Mouse (Mus musculus): ENCODE measurements around the gene Parp9. TPM values are rescaled to one million over a fixed set of nuclear protein-coding genes. Genes with fewer than 3 reads are reported as not detected.
A peak's percentile ranks its signal among the peaks of the same experiment; 100 is the strongest.
"Not testable (repeated sequence)": the region's sequence is repeated elsewhere in the genome, so short reads cannot be mapped to it uniquely, and the experiment has no call there.

Gene Parp9
- polyA plus RNA-seq, 1 experiment from 2014 or later: 1.8 TPM

DNA sequence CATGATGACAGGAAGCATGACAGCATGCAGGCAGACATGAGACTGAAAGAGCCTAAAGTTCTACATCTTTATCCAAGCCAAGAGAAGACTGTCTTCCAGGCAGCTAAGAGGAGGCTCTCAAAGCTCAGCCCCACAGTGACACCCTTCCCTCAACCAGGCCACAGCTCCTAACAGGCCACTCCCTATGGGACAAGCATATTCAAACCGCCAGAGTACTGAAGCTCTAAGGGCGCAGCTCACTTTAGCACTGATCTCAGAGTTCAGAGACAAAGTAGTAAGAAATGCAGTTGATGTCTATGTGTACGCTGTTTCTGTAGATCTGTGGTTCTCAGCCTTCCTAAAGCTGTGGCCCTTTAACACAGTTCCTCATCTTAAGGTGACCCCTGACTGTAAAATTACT is 12.9 kb downstream of the Parp9 start:
- Histone ChIP-seq H3K9me3 (ENCODE audit: control insufficient read depth, low read length) (no peaks in the 10 kb centered on the region), H3K4me3 (ENCODE audit: low read length) (no peak overlapping the region), H3K9ac (ENCODE audit: low read depth, low read length) (no peak overlapping the region), H3K36me3 (ENCODE audit: control insufficient read depth, insufficient read depth, low read length) (no peaks in the 10 kb centered on the region), H3K27ac (ENCODE audit: low read depth, low read length) (no peak overlapping the region), H3K4me2 (ENCODE audit: low read length) (no peak overlapping the region), H3K4me1 (ENCODE audit: control insufficient read depth, insufficient read depth, low read depth, low read length) (no peaks in the 10 kb centered on the region), H3K27me3 (replicated peaks; ENCODE audit: control insufficient read depth, insufficient read depth, low read length) (no peaks in the 10 kb centered on the region)
- WGBS: 96% methylated on average over 3 of the region's 3 CpGs
- ATAC-seq: no peak

DNA sequence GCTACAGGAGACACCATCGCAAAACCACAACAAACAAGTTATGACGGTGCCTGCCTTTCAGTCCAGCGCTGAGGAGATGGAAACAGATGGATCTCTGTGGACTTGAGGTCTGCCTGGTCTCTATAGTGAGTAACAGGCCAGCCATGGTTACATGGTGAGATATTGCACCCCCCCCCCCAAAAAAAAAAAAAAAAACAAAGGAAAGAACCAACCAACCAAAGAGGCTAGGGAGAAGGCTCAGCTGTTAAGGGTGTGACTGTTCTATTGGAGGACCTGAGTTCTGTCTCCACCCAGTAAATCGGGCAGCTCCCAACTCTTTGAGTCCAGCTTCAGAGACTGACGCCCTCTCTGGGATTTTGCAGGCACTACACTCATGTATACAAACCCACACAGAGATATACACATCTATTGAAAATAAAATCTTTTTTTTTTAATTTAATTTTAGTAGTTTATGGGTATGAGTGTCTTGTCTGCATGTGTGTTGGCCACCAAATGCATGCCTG is 14.4 kb downstream of the Parp9 start:
- WGBS: 93% methylated on average over 5 of the region's 5 CpGs
- no peaks in the 10 kb centered on the region for H3K27me3 ChIP-seq (replicated peaks; ENCODE audit: control insufficient read depth, insufficient read depth, low read length)
- no peaks in the 10 kb centered on the region for H3K36me3 ChIP-seq (ENCODE audit: control insufficient read depth, insufficient read depth, low read length)

DNA sequence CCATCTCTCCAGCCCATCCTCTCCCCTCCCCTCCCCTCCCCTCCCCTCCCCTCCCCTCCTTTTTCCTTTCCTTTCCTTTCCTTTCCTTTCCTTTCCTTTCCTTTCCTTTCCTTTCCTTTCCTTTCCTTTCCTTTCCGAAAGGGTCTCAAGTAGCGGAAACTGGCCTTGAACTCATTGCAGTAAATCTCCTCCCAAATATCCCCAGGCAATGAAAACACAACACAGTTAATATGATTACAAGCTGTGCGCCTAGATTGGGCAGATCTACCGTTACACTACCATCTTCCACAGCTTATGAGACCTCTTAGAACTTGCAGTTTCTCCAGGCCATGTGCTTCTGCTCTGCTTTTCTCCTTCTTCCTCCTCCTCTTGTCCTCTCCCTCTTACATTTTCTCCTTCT is 27.7 kb downstream of the Parp9 start:
- not testable (repeated sequence) for H3K27me3 ChIP-seq (replicated peaks; ENCODE audit: control insufficient read depth, insufficient read depth, low read length); H3K36me3 ChIP-seq (ENCODE audit: control insufficient read depth, insufficient read depth, low read length); H3K9ac ChIP-seq (ENCODE audit: low read depth, low read length); H3K4me1 ChIP-seq (ENCODE audit: control insufficient read depth, insufficient read depth, low read depth, low read length); ATAC-seq; H3K4me2 ChIP-seq (ENCODE audit: low read length); H3K9me3 ChIP-seq (ENCODE audit: control insufficient read depth, low read length); H3K27ac ChIP-seq (ENCODE audit: low read depth, low read length); H3K4me3 ChIP-seq (ENCODE audit: low read length)
- 83% methylated on average over 3 of the region's 4 CpGs for whole genome bisulfite sequencing

More for the DNA sequence above, 14.4 kb downstream of the Parp9 start:
- H3K4me2 ChIP-seq (ENCODE audit: low read length): no peak overlapping the region
- no peaks in the 10 kb centered on the region for H3K9me3 ChIP-seq (ENCODE audit: control insufficient read depth, low read length)
- no peak overlapping the region for H3K27ac ChIP-seq (ENCODE audit: low read depth, low read length)
- ATAC-seq: no peak
- no peak overlapping the region for H3K4me3 ChIP-seq (ENCODE audit: low read length)
- H3K9ac ChIP-seq (ENCODE audit: low read depth, low read length): no peak overlapping the region
- no peaks in the 10 kb centered on the region for H3K4me1 ChIP-seq (ENCODE audit: control insufficient read depth, insufficient read depth, low read depth, low read length)

DNA sequence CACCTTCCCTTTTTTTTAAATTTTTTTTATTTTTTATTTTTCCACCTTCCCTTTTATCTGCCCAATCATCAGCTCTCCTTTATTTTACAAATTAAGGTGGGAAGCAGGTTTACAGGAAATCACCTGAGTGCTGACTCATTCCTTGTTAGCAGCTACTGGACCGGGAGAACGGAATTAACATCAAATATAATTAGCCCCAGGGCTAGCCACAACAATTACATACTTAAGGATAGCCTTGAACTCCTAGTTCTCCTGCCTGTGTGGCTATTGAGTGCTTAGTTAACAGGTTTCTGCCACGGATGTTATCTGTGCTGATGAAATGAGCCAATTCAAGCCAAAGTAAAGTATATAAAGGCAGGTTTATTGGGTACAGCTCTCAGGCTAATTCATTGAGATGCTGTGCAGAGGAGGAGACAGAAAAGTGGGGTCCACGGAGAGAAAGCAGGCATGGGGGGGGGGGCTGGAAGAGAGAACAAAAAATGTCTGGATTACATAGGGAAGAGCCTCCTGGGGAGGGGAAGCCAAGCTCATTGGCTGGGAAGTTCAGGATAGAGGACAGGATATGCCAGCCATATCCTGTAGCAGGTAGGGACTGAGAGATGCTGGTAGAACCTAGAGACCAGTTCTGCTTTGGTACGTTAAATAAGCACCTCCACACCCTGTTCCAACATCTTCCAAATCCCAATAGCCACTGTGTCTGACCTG is 28.3 kb downstream of the Parp9 start:
- ATAC-seq: no peak
- no peak overlapping the region for H3K4me2 ChIP-seq (ENCODE audit: low read length)
- no peak overlapping the region for H3K27ac ChIP-seq (ENCODE audit: low read depth, low read length)
- H3K9ac ChIP-seq (ENCODE audit: low read depth, low read length): no peak overlapping the region
- H3K36me3 ChIP-seq (ENCODE audit: control insufficient read depth, insufficient read depth, low read length): no peaks in the 10 kb centered on the region
- 58% methylated on average over 5 of the region's 5 CpGs for WGBS
- no peaks in the 10 kb centered on the region for H3K27me3 ChIP-seq (replicated peaks; ENCODE audit: control insufficient read depth, insufficient read depth, low read length)
- no peaks in the 10 kb centered on the region for H3K4me1 ChIP-seq (ENCODE audit: control insufficient read depth, insufficient read depth, low read depth, low read length)
- H3K4me3 ChIP-seq (ENCODE audit: low read length): no peak overlapping the region
- no peaks in the 10 kb centered on the region for H3K9me3 ChIP-seq (ENCODE audit: control insufficient read depth, low read length)

DNA sequence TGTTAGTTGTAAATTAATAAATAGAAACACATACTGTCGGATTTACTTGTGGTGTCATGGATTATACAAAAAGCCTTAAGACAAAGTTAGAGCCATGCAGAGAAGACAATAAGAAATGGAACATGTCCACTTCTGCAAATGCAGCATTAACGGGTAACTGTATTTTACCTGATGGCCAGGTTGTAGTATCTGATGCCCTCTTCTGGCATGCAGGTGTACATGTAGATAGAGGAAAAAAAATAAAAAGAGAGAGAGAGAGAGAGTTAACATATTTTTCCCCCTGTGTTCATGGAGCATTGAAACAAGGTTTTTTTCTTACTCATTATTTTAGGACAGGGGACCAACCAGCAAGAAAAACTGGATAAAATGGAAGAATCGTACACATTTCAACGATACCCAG is 29.0 kb downstream of the Parp9 start:
- WGBS: 87% methylated on average over 4 of the region's 4 CpGs
- H3K9me3 ChIP-seq (ENCODE audit: control insufficient read depth, low read length): no peaks in the 10 kb centered on the region
- no peak overlapping the region for H3K9ac ChIP-seq (ENCODE audit: low read depth, low read length)
- no peaks in the 10 kb centered on the region for H3K27me3 ChIP-seq (replicated peaks; ENCODE audit: control insufficient read depth, insufficient read depth, low read length)
- H3K27ac ChIP-seq (ENCODE audit: low read depth, low read length): no peak overlapping the region
- no peaks in the 10 kb centered on the region for H3K4me1 ChIP-seq (ENCODE audit: control insufficient read depth, insufficient read depth, low read depth, low read length)
- H3K4me2 ChIP-seq (ENCODE audit: low read length): no peak overlapping the region
- H3K4me3 ChIP-seq (ENCODE audit: low read length): no peak overlapping the region
- no peak for ATAC-seq
- no peaks in the 10 kb centered on the region for H3K36me3 ChIP-seq (ENCODE audit: control insufficient read depth, insufficient read depth, low read length)

DNA sequence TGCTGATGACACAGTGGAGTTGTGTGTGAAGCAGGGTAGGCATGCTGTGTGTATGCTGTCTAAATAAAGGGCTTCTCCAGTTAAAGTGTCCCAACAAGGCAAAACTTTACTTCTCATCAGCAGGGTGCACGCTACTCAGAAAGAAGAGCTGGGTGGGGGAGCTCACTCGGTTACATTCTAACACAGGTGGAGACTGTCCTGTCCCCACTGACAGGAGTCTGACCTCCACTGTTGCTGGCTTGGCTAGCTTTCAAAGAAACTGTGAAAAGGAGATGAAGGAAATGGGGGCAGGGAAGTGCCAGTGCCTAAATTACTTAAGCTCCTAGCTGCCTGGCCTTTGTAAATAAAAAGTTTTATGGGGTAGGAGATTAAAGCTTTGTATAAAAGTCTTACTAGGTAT is 29.9 kb downstream of the Parp9 start:
- Histone ChIP-seq H3K36me3 (ENCODE audit: control insufficient read depth, insufficient read depth, low read length) (no peaks in the 10 kb centered on the region), H3K27me3 (replicated peaks; ENCODE audit: control insufficient read depth, insufficient read depth, low read length) (no peaks in the 10 kb centered on the region), H3K4me2 (ENCODE audit: low read length) (no peak overlapping the region), H3K9me3 (ENCODE audit: control insufficient read depth, low read length) (no peaks in the 10 kb centered on the region), H3K4me3 (ENCODE audit: low read length) (no peak overlapping the region), H3K27ac (ENCODE audit: low read depth, low read length) (no peak overlapping the region), H3K9ac (ENCODE audit: low read depth, low read length) (no peak overlapping the region), H3K4me1 (ENCODE audit: control insufficient read depth, insufficient read depth, low read depth, low read length) (no peaks in the 10 kb centered on the region)
- WGBS: 59% methylated on average over 2 of the region's 2 CpGs
- ATAC-seq: no peak

DNA sequence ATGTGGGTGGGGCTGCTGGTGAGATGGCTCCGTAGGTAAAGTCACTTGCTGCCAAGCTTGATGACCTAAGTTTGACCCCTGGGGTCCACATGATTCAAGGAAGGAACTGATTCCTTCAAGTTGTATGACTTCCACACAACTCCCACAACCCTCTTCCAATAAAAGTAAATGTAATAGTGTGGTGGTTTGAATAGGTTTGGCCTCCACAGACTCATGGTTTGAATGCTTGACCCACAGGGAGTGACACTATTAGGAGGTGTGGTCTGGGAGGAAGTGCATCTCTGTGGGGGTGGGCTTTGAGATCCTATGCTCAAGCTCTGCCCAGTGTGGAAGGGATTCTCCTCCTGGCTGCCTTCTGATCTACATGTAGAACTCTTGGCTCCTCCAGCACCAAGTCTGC is 35.8 kb downstream of the Parp9 start:
- 54% methylated on average over 1 of the region's 1 CpGs for WGBS
- H3K27ac ChIP-seq (ENCODE audit: low read depth, low read length): no peak overlapping the region
- H3K27me3 ChIP-seq (replicated peaks; ENCODE audit: control insufficient read depth, insufficient read depth, low read length): no peaks in the 10 kb centered on the region
- no peaks in the 10 kb centered on the region for H3K9me3 ChIP-seq (ENCODE audit: control insufficient read depth, low read length)
- no peaks in the 10 kb centered on the region for H3K4me1 ChIP-seq (ENCODE audit: control insufficient read depth, insufficient read depth, low read depth, low read length)
- H3K9ac ChIP-seq (ENCODE audit: low read depth, low read length): no peak overlapping the region
- no peaks in the 10 kb centered on the region for H3K36me3 ChIP-seq (ENCODE audit: control insufficient read depth, insufficient read depth, low read length)
- H3K4me3 ChIP-seq (ENCODE audit: low read length): no peak overlapping the region
- no peak for ATAC-seq
- no peak overlapping the region for H3K4me2 ChIP-seq (ENCODE audit: low read length)

DNA sequence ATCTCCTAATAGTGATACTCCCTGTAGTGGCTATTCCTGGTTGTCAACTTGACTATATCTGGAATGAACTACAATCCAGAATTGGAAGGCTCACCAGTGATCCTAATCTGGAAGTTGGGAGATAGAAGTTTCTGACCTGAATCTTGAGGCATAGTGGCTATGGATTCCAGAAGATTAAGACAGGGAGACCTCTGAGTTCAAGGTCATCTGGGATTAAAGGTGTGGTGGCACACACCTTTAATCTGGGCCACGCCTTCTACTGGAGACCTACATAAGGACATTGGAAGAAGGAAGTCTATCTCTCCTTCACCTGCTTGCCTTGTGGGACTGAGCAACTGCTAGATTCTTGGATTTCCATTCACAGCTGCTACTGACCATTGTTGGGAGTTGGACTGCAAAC is 40.2 kb downstream of the Parp9 start, which contains the start of gene Kpna1:
Gene Kpna1, plus strand, starts transcription at position 301 of the 400 bp plus-strand sequence.
- H3K4me3 ChIP-seq (ENCODE audit: low read length); H3K4me2 ChIP-seq (ENCODE audit: low read length); H3K36me3 ChIP-seq (ENCODE audit: control insufficient read depth, insufficient read depth, low read length); H3K4me1 ChIP-seq (ENCODE audit: control insufficient read depth, insufficient read depth, low read depth, low read length); H3K9me3 ChIP-seq (ENCODE audit: control insufficient read depth, low read length); ATAC-seq; H3K27me3 ChIP-seq (replicated peaks; ENCODE audit: control insufficient read depth, insufficient read depth, low read length); H3K27ac ChIP-seq (ENCODE audit: low read depth, low read length); H3K9ac ChIP-seq (ENCODE audit: low read depth, low read length): not testable (repeated sequence)
- WGBS: 94% methylated on average over 1 of the region's 1 CpGs

DNA sequence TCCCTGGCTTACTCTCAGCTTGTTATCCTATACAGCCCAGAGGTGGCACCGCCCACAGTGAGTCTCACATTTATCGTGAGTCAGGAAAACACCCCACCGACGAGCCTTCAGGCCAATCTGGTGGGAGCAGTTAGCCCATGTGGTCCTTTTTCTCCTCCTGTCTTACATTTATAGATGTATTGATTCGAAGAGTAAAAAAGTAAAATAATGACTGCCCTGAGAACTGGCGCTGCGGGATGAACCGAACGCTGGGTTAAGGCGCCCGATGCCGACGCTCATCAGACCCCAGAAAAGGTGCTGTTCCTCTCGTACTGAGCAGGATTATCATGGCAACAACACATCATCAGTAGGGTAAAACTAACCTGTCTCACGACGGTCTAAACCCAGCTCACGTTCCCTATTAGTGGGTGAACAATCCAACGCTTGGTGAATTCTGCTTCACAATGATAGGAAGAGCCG is 43.1 kb downstream of the Parp9 start:
- no peak overlapping the region for H3K4me3 ChIP-seq (ENCODE audit: low read length)
- no peaks in the 10 kb centered on the region for H3K9me3 ChIP-seq (ENCODE audit: control insufficient read depth, low read length)
- peak; percentile 63 for ATAC-seq
- H3K27ac ChIP-seq (ENCODE audit: low read depth, low read length): no peak overlapping the region
- no peak overlapping the region for H3K4me2 ChIP-seq (ENCODE audit: low read length)
- no peaks in the 10 kb centered on the region for H3K27me3 ChIP-seq (replicated peaks; ENCODE audit: control insufficient read depth, insufficient read depth, low read length)
- H3K4me1 ChIP-seq (ENCODE audit: control insufficient read depth, insufficient read depth, low read depth, low read length): peaks cover 7% of the 10 kb centered on the region
- no peak overlapping the region for H3K9ac ChIP-seq (ENCODE audit: low read depth, low read length)
- H3K36me3 ChIP-seq (ENCODE audit: control insufficient read depth, insufficient read depth, low read length): no peaks in the 10 kb centered on the region
- WGBS: 49% methylated on average over 19 of the region's 19 CpGs

All from hindbrain, embryonic 16.5 days (tissue).